Mouse (Mus musculus) ovary, adult 18-20 months (tissue): ENCODE results near the gene Stat5b.

Experiments used
- DNase-seq: peaks from one replicate; pipeline ENCODE4 v3.0.0; 2022; ENCODE audit warnings: low spot score, mixed read lengths

The Stat5b gene

GRCm38 (mm10) chr11:100816342-100816741 is 34.2 kb downstream of the Stat5b start:
- DNase-seq = no peak

- peak; percentile 44 for DNase-seq
Measured at GRCm38 (mm10) chr11:100814498-100814897, 36.0 kb downstream of the Stat5b start.

- no peak for DNase-seq
Measured at GRCm38 (mm10) chr11:100811132-100811531, 39.4 kb downstream of the Stat5b start.

- no peak for DNase-seq
Measured at GRCm38 (mm10) chr11:100810516-100810915, 40.0 kb downstream of the Stat5b start.

- no peak for DNase-seq
Measured at GRCm38 (mm10) chr11:100806380-100807305, 43.9 kb downstream of the Stat5b start.

GRCm38 (mm10) chr11:100805535-100805934 is 45.0 kb downstream of the Stat5b start:
- no peak for DNase-seq

- DNase-seq = no peak
Measured at GRCm38 (mm10) chr11:100804409-100804808, 46.1 kb downstream of the Stat5b start.

GRCm38 (mm10) chr11:100799426-100799825 is 51.1 kb downstream of the Stat5b start:
- DNase-seq = peak; percentile 68

- DNase-seq = no peak
Measured at GRCm38 (mm10) chr11:100796585-100796984, 53.9 kb downstream of the Stat5b start.

- DNase-seq = no peak
Measured at GRCm38 (mm10) chr11:100795386-100795785, 55.1 kb downstream of the Stat5b start.

GRCm38 (mm10) chr11:100791457-100792049 is 59.0 kb downstream of the Stat5b start:
- peak; percentile 59 for DNase-seq

- DNase-seq = peak; percentile 53
Measured at GRCm38 (mm10) chr11:100790644-100791043, 59.9 kb downstream of the Stat5b start.

- no peak for DNase-seq
Measured at GRCm38 (mm10) chr11:100789702-100790101, 60.8 kb downstream of the Stat5b start.

- no peak for DNase-seq
Measured at GRCm38 (mm10) chr11:100785774-100786173, 64.8 kb downstream of the Stat5b start.

- DNase-seq = no peak
Measured at GRCm38 (mm10) chr11:100784286-100784685, 66.2 kb downstream of the Stat5b start.

GRCm38 (mm10) chr11:100782568-100782967 is 68.0 kb downstream of the Stat5b start:
- no peak for DNase-seq

- no peak for DNase-seq
Measured at GRCm38 (mm10) chr11:100781763-100782475, 68.6 kb downstream of the Stat5b start.

GRCm38 (mm10) chr11:100780247-100780646 is 70.3 kb downstream of the Stat5b start:
- DNase-seq = no peak

GRCm38 (mm10) chr11:100778069-100778468 is 72.5 kb downstream of the Stat5b start:
- DNase-seq = no peak

GRCm38 (mm10) chr11:100775921-100776320 is 74.6 kb downstream of the Stat5b start:
- DNase-seq = no peak

GRCm38 (mm10) chr11:100774261-100774660 is 76.3 kb downstream of the Stat5b start:
- no peak for DNase-seq

- DNase-seq = peak; percentile 69
Measured at GRCm38 (mm10) chr11:100770646-100771408, 79.7 kb downstream of the Stat5b start, which contains the start of gene Ghdc. Gene Ghdc (minus strand): TSS chr11:100770957.
